Comparison of ENCODE assay signal across 12 mouse cellular contexts in the genomic region with DNA sequence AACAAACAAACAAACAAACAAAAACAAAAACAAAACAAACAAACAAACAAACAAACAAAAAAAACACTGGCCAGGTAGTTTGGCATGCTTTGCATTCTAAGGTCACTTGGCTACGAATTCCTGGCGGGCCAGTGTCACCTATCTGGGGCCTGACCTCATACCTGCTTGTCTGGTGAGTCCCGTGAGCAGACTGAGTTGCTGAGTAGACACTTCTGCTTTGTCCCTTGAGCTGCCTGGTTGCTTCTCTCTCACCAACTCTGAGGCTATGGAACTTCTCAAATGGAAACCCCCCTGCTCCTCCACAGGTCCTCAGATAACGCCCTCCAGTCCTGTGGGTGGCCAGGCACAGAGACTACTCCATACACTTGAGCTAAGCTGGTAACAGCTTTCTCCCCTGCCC.
"Had no signal": no experiment of that assay in that cellular context is flagged by ENCODE, and none has a peak within 500 bp of the region (broad histone marks: within the 10 kb centered on the region; RNA-seq: fewer than 3 reads in every experiment).

No protein-coding gene starts in this region.

- H3K4me3 ChIP-seq: limb, embryonic 12.5 days; liver, embryonic 13.5 days; lung, embryonic 15.5 days; megakaryocyte, embryonic 14.5 days; midbrain, embryonic 12.5 days had no signal

- DNase-seq: kidney, postnatal 25 days; liver; liver, embryonic 13.5 days; liver, postnatal 0 days; lung, postnatal 14 days; right cerebral cortex, postnatal 14 days; thymus, postnatal 36 days had no signal

- H3K27ac ChIP-seq: limb, embryonic 12.5 days; liver, embryonic 13.5 days; macrophage; midbrain, embryonic 12.5 days had no signal

- H3K9me3 ChIP-seq: limb, embryonic 12.5 days; liver, embryonic 13.5 days; lung, embryonic 15.5 days; megakaryocyte, embryonic 14.5 days; midbrain, embryonic 12.5 days had no signal

- H3K9ac ChIP-seq: limb, embryonic 12.5 days; liver, embryonic 13.5 days; liver, postnatal 0 days; lung, embryonic 15.5 days; midbrain, embryonic 12.5 days had no signal

- H3K4me2 ChIP-seq: limb, embryonic 12.5 days; liver, embryonic 13.5 days; lung, embryonic 15.5 days; midbrain, embryonic 12.5 days had no signal

- H3K36me3 ChIP-seq: limb, embryonic 12.5 days; liver, embryonic 13.5 days; lung, embryonic 15.5 days; midbrain, embryonic 12.5 days had no signal

- H3K27me3 ChIP-seq: limb, embryonic 12.5 days; lung, embryonic 15.5 days had no signal

- ATAC-seq: liver, postnatal 0 days had no signal
